Mouse (Mus musculus) forebrain, embryonic 14.5 days (tissue): ENCODE measurements around the gene Btbd6. TPM values are rescaled to one million over a fixed set of nuclear protein-coding genes. Genes with fewer than 3 reads are reported as not detected.

Experiments
- ATAC-seq: fragments of 200-750 bp; cut with Nextera tagmentation; 2 replicates; pipeline ENCODE4 v1.8.0; 2017; ENCODE audit warnings: mild to moderate bottlenecking, moderate library complexity
- DNase-seq: peaks from one replicate; pipeline ENCODE4 v3.0.0-alpha.2; 2015; ENCODE audit warnings: low spot score
- H3K27ac ChIP-seq: fragments of 300-500 bp; sonication (generic); 2 replicates; pipeline ENCODE4 v1.5.1; 2014; ENCODE audit warnings: low read depth, mild to moderate bottlenecking, control low read depth, low read length, moderate library complexity
- H3K27me3 ChIP-seq: fragments of 300-500 bp; sonication (generic); replicated peaks from 2 replicates; pipeline ENCODE4 v1.6.1; 2014; ENCODE audit warnings: low read length, control low read depth, mixed read lengths; ENCODE audit not compliant: control insufficient read depth, insufficient read depth
- H3K36me3 ChIP-seq: fragments of 300-500 bp; sonication (generic); 2 replicates; pipeline ENCODE4 v1.6.1; 2014; ENCODE audit warnings: low read length, control low read depth; ENCODE audit not compliant: control insufficient read depth, insufficient read depth
- H3K4me1 ChIP-seq: fragments of 300-500 bp; sonication (generic); 2 replicates; pipeline ENCODE4 v1.6.1; 2014; ENCODE audit warnings: antibody characterized with exemption, low read length, control low read depth; ENCODE audit not compliant: control insufficient read depth, insufficient read depth
- H3K4me2 ChIP-seq: fragments of 300-500 bp; sonication (generic); 2 replicates; pipeline ENCODE4 v1.6.1; 2014; ENCODE audit warnings: mild to moderate bottlenecking, control low read depth, low read length
- H3K4me3 ChIP-seq: fragments of 300-500 bp; sonication (generic); 2 replicates; pipeline ENCODE4 v1.5.1; 2014; ENCODE audit warnings: low read depth, low read length, control low read depth
- H3K9ac ChIP-seq: fragments of 300-500 bp; sonication (generic); 2 replicates; pipeline ENCODE4 v1.6.1; 2014; ENCODE audit warnings: mild to moderate bottlenecking, low read length, control low read depth, moderate library complexity
- H3K9me3 ChIP-seq: fragments of 300-500 bp; sonication (generic); replicated peaks from 2 replicates; pipeline ENCODE4 v1.6.1; 2016; ENCODE audit warnings: low read length, control low read depth, mixed read lengths; ENCODE audit not compliant: control insufficient read depth
- WGBS: fragments of 180-500 bp; shearing (Covaris S2); extraction: QIAGEN DNeasy Blood & Tissue Kit; methylation state at CpG from one replicate; pipeline ENCODE4 v1.1.7; 2014; 5-methylcytosine and 5-hydroxymethylcytosine counted together
- polyA plus RNA-seq: library from polyadenylated mRNA; unstranded; fragments of >200 nt; fragmentation: Nextera tagmentation; extraction: Ambion mirVana; gene quantifications from 2 replicates; pipeline ENCODE4 v1.2.1, GENCODE M21; 2014

Gene Btbd6
- polyA plus RNA-seq, 1 experiment from 2014 or later, result 35.0 TPM

DNA sequence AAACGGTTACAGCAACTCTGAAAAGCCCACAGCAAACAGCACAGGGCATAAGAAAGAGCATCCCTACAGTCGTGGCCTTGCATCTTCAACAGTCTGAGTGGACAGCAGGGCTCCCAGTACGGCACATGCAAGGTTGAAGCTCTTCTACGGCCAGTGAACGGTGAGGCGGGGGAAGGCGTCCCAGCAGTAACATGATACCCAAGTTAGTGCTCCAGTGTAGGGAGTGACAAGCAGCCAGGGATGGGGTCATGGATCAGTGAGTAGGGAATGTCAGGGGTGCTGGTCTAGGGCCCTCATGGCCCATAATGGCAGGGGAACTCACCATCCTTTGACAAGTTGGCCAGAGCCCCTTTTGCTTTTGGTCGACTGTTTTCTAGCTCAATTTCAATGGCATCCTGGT lies 7.3 kb upstream of the Btbd6 start:
- ATAC-seq, result no peak
- no peaks in the 10 kb centered on the region for H3K4me1 ChIP-seq
- no peak overlapping the region for H3K4me3 ChIP-seq
- no peak overlapping the region for H3K27ac ChIP-seq
- no peak overlapping the region for H3K4me2 ChIP-seq
- H3K9me3 ChIP-seq, result no peaks in the 10 kb centered on the region
- H3K9ac ChIP-seq, result no peak overlapping the region
- H3K36me3 ChIP-seq, result peaks cover 98% of the 10 kb centered on the region
- no peak for DNase-seq
- no peaks in the 10 kb centered on the region for H3K27me3 ChIP-seq
- whole genome bisulfite sequencing, result 88% methylated on average over 8 of the region's 8 CpGs

DNA sequence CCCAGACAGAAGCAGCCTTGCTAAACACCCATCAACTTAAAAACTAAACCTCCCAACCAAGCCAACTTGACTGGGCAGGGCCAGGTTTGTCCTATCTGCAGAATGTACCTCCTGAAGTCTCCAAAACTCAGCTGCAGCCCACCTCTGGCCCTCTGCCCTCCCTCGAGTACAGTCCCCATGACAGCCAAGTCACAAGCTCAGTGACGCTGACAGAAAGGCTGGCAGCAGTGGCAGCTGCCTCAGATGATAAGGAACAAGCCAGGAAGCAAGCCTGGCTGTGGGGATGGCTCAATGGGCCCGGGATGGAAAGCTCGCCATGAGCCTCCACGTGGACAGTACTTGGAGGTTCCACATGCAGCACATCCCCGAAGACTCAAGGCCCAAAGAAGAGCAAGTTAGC lies 6.7 kb upstream of the Btbd6 start:
- H3K36me3 ChIP-seq, result peaks cover 98% of the 10 kb centered on the region

DNA sequence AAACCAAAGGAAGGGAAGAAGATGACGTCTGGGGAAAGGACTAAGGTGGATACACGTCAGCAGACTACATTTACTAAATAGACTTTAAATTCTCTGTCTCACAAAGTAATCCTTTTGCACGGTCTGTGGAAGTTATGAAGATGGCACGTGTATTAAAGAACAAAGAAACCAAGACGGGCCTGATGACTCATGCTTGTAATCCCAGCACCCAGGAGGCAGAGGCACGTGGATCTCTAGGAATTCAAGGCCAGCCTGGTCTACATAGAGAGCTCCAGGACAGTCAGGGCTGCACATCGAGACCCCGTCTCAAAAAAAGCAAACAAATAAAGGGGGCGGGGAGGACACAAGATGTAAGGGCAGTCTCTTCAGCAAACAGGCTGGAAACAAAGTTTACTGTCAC lies 1.5 kb upstream of the Btbd6 start:
- H3K36me3 ChIP-seq, result peaks cover 77% of the 10 kb centered on the region
- WGBS, result 92% methylated on average over 9 of the region's 9 CpGs
- H3K4me1 ChIP-seq, result peaks cover 5% of the 10 kb centered on the region
- H3K4me2 ChIP-seq, result no peak overlapping the region
- DNase-seq (no peak), ATAC-seq (no peak)
- no peaks in the 10 kb centered on the region for H3K27me3 ChIP-seq
- H3K4me3 ChIP-seq, result no peak overlapping the region
- no peak overlapping the region for H3K9ac ChIP-seq
- no peak overlapping the region for H3K27ac ChIP-seq
- no peaks in the 10 kb centered on the region for H3K9me3 ChIP-seq

More for the DNA sequence above, 6.7 kb upstream of the Btbd6 start:
- H3K4me1 ChIP-seq, result no peaks in the 10 kb centered on the region
- no peak for DNase-seq
- H3K9me3 ChIP-seq, result no peaks in the 10 kb centered on the region
- no peaks in the 10 kb centered on the region for H3K27me3 ChIP-seq
- H3K4me2 ChIP-seq, result no peak overlapping the region
- no peak overlapping the region for H3K9ac ChIP-seq
- H3K27ac ChIP-seq, result no peak overlapping the region
- no peak overlapping the region for H3K4me3 ChIP-seq
- no peak for ATAC-seq
- WGBS, result 90% methylated on average over 6 of the region's 6 CpGs

- ATAC-seq (no peak), DNase-seq (no peak)
- Histone ChIP-seq H3K4me3 (peak overlapping the region; percentile 69), H3K4me2 (peak overlapping the region; percentile 86), H3K9ac (peak overlapping the region; percentile 84), H3K36me3 (peaks cover 76% of the 10 kb centered on the region), H3K27me3 (no peaks in the 10 kb centered on the region), H3K9me3 (no peaks in the 10 kb centered on the region), H3K27ac (peak overlapping the region; percentile 94), H3K4me1 (peaks cover 5% of the 10 kb centered on the region)
- 39% methylated on average over 12 of the region's 12 CpGs for WGBS
Observed at GRCm38 (mm10) chr12:112977156-112977555, 874 bp downstream of the Btbd6 start.

DNA sequence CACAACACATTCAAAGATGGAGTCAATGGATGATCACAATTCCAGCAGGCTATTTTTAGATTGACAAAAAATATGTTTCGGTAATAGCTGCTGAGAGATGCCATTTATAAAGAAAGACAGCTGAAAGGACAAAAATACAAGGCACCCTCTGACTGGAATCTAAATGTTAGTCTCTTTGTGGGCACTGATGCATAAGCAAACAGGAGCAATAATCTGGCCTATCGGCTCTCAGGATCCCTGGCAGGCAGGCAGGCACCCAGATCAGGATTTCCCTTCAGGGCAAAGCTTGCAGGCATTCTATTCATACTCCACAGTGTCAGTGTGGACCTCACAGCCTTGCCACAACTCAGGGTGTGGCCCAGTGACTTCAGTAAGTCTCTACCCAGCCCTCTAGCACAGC lies 5.7 kb downstream of the Btbd6 start:
- Histone ChIP-seq H3K9me3 (no peaks in the 10 kb centered on the region), H3K4me2 (no peak overlapping the region), H3K4me1 (no peaks in the 10 kb centered on the region; the same call in 1 of the 2 replicates), H3K9ac (no peak overlapping the region), H3K27me3 (no peaks in the 10 kb centered on the region), H3K36me3 (peaks cover 83% of the 10 kb centered on the region), H3K27ac (no peak overlapping the region), H3K4me3 (no peak overlapping the region)
- DNase-seq (peak; percentile 20), ATAC-seq (no peak)
- 40% methylated on average over 2 of the region's 2 CpGs for WGBS

- DNase-seq (no peak), ATAC-seq (no peak)
- no peak overlapping the region for H3K4me2 ChIP-seq
- no peaks in the 10 kb centered on the region for H3K27me3 ChIP-seq
- no peak overlapping the region for H3K4me3 ChIP-seq
- no peaks in the 10 kb centered on the region for H3K9me3 ChIP-seq
- H3K4me1 ChIP-seq, result no peaks in the 10 kb centered on the region
- no peak overlapping the region for H3K27ac ChIP-seq
- H3K9ac ChIP-seq, result no peak overlapping the region
- peaks cover 67% of the 10 kb centered on the region for H3K36me3 ChIP-seq
- 93% methylated on average over 6 of the region's 6 CpGs for WGBS
Observed at GRCm38 (mm10) chr12:112985346-112985745, 9.1 kb downstream of the Btbd6 start.

DNA sequence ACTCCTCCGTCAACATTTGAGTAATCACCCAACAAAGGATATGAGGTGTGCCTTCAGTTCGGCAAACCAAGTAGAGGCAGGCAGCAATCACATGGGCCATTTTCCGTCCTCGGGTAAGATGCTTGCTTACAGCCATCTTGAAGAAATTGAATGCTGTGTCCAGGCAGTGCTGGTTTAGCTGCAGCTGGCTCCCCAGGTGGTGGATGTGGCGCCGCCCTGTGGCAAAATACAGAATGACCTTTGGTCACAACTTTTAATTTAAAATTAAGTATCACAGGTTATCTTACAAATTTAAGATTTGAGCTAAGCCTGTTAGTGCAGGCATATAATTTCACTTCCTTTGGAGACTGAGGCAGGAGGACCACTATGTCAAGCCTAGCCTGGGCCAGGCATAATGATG lies 11.6 kb downstream of the Btbd6 start:
- peaks cover 50% of the 10 kb centered on the region for H3K36me3 ChIP-seq

GRCm38 (mm10) chr12:112990706-112991405 lies 14.6 kb downstream of the Btbd6 start:
- no peak overlapping the region for H3K27ac ChIP-seq
- peaks cover 35% of the 10 kb centered on the region for H3K36me3 ChIP-seq
- H3K4me3 ChIP-seq, result no peak overlapping the region
- 92% methylated on average over 5 of the region's 5 CpGs for WGBS
- no peak for ATAC-seq
- no peak overlapping the region for H3K9ac ChIP-seq
- no peaks in the 10 kb centered on the region for H3K4me1 ChIP-seq
- no peaks in the 10 kb centered on the region for H3K9me3 ChIP-seq
- H3K27me3 ChIP-seq, result no peaks in the 10 kb centered on the region
- no peak for DNase-seq
- no peak overlapping the region for H3K4me2 ChIP-seq

More for the DNA sequence above, 11.6 kb downstream of the Btbd6 start:
- WGBS, result 72% methylated on average over 6 of the region's 6 CpGs
- Histone ChIP-seq H3K27ac (no peak overlapping the region), H3K4me3 (no peak overlapping the region), H3K4me1 (no peaks in the 10 kb centered on the region), H3K4me2 (no peak overlapping the region), H3K27me3 (no peaks in the 10 kb centered on the region), H3K9me3 (no peaks in the 10 kb centered on the region), H3K9ac (no peak overlapping the region)
- no peak for DNase-seq
- ATAC-seq, result no peak

GRCm38 (mm10) chr12:112991444-112991843 lies 15.2 kb downstream of the Btbd6 start:
- Histone ChIP-seq H3K27ac (no peak overlapping the region), H3K4me2 (no peak overlapping the region), H3K9ac (no peak overlapping the region), H3K4me3 (no peak overlapping the region), H3K4me1 (no peaks in the 10 kb centered on the region), H3K9me3 (no peaks in the 10 kb centered on the region), H3K36me3 (peaks cover 31% of the 10 kb centered on the region), H3K27me3 (no peaks in the 10 kb centered on the region)
- WGBS, result 92% methylated on average over 2 of the region's 2 CpGs
- DNase-seq (no peak), ATAC-seq (no peak)
